Comparison of ENCODE assay signal across 23 mouse cellular contexts in genomic region chr3:61073103-61073502, GRCm38 (mm10).
"Had no signal": no experiment of that assay in that cellular context is flagged by ENCODE, and none has a peak within 500 bp of the region (broad histone marks: within the 10 kb centered on the region; RNA-seq: fewer than 3 reads in every experiment).

No protein-coding gene starts in this region.

- H3K9me3 ChIP-seq: limb, embryonic 10.5 days; limb, embryonic 13.5 days; neural tube, embryonic 12.5 days; neural tube, embryonic 15.5 days had no signal

- H3K36me3 ChIP-seq: limb, embryonic 10.5 days; limb, embryonic 13.5 days; neural tube, embryonic 12.5 days; neural tube, embryonic 15.5 days had no signal

- ATAC-seq: lung, postnatal 0 days had no signal

- H3K4me3 ChIP-seq: layer of hippocampus, adult 2 months; limb, embryonic 10.5 days; limb, embryonic 13.5 days; neural tube, embryonic 12.5 days; neural tube, embryonic 15.5 days had no signal

- H3K9ac ChIP-seq: limb, embryonic 13.5 days; liver, embryonic 14.5 days; liver, postnatal 0 days; lung, embryonic 14.5 days; neural tube, embryonic 12.5 days; neural tube, embryonic 15.5 days had no signal

- H3K27ac ChIP-seq: layer of hippocampus, adult 2 months; limb, embryonic 10.5 days; limb, embryonic 13.5 days; liver, embryonic 14.5 days; macrophage; neural tube, embryonic 12.5 days; neural tube, embryonic 15.5 days; stomach, postnatal 0 days had no signal

- DNase-seq: kidney, adult 18-20 months; kidney, adult 9 months; kidney, postnatal 14 days; layer of hippocampus, adult 9-11 months; liver; liver, postnatal 0 days; lung, embryonic 14.5 days; midbrain, embryonic 14.5 days; right cerebral cortex, adult 18-20 months; right cerebral cortex, postnatal 14 days; right cerebral cortex, postnatal 4 days; thymus, adult 2 months; thymus, postnatal 14 days; thymus, postnatal 4 days had no signal

- H3K4me1 ChIP-seq: limb, embryonic 10.5 days; limb, embryonic 13.5 days; neural tube, embryonic 12.5 days; neural tube, embryonic 15.5 days had no signal

- H3K27me3 ChIP-seq: limb, embryonic 13.5 days; neural tube, embryonic 12.5 days; neural tube, embryonic 15.5 days had no signal
